Mouse (Mus musculus) left cerebral cortex, postnatal 25 days (tissue): Measurements from ENCODE around the gene Cds1. TPM values are rescaled to one million over a fixed set of nuclear protein-coding genes. Genes with fewer than 3 reads are reported as not detected.

ENCODE experiments used
- DNase-seq, 2 experiments: peaks; one replicate each; pipeline ENCODE4 v3.0.0; 2022; ENCODE audit warnings: low spot score in 2 of 2, mixed read lengths in 1 of 2
- intact Hi-C: fragments of 180-260 bp; cut with DNase I; formaldehyde crosslinking; loops from one replicate; pipeline ENCODE4 v1.15.1; 2025
- total RNA-seq, 2 experiments: library from RNA; stranded (reverse); gene quantifications; 2 replicates each; pipeline ENCODE4 v1.2.3; 2021

Cds1 gene
- total RNA-seq, result 10 to 100 TPM; 74.8 to 89.4 TPM

- peak; percentile 86 to 88 for DNase-seq
- intact Hi-C loops, result loop anchor here (5.0 kb wide), 1 partner anchor 63 kb away; no protein-coding TSS in a partner anchor
Observed at GRCm38 (mm10) chr5:101764554-101765347, at the start of gene Cds1. Gene Cds1, plus strand, starts transcription at chr5:101765130.

DNA sequence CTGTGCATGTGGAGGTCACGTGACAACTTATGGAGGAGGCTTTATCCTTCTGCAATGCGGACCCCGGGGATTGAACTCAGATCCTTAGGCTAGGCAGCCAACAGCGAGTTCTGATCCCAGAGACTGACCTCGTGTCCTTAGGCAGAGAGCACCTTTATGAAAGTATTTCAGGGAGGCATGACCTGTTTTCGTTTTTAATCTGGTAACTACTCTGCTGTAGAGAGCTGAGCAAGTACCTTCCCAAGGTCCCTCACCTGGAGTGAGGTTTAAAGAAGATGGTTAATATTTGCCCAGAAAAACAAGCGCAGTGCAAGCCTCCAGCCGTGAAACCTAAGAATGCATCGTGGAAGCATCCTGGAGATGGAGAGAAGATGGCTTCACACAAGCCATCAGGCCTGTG, 40.7 kb upstream of the Cds1 start:
- intact Hi-C loops, result no loop called here
- no peak for DNase-seq

GRCm38 (mm10) chr5:101724756-101725155, 40.2 kb upstream of the Cds1 start:
- DNase-seq, result no peak
- intact Hi-C loops, result no loop called here

DNA sequence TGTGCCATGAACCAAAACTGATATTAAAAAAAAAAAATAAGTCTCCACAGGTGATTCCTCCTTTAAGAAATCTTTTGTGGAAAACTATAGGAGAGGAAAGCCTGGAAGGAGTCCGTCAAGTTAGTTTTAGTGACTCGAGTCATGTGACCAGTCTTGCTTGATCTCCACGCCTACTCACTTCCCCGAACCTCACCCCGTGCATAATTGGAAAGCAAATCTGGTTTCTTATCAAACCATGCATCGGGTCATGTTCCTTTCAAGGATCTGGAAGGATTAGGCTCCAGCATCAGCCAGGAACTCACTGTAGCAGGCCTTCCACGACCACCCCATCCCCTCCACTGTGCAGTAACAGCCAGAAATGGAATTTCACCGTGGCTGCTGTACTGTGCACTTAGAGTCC, 39.2 kb upstream of the Cds1 start:
- intact Hi-C loops, result no loop called here
- no peak for DNase-seq

- intact Hi-C loops, result no loop called here
- DNase-seq, result no peak
Observed at GRCm38 (mm10) chr5:101726371-101726770, 38.6 kb upstream of the Cds1 start.

GRCm38 (mm10) chr5:101728304-101728905, 36.5 kb upstream of the Cds1 start:
- intact Hi-C loops, result no loop called here
- no peak for DNase-seq

DNA sequence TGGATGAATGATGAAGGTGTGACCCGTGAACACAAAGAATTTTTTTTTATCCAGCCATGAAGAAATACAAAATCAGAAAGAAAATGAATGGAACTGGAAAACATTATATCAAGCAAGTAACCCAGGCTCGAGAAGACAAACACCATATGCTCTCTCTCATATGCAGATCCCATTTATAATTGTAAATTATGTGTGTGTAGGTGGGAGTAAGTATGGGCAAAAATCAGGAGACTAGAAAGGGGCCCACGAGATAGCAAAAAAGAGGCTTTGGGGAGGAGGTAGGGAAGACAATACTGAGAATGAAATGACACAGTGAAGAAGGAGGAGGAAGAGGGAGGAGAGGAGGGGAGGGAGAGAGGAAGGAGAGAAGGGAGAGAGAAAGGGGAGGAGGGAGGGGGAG, 27.6 kb upstream of the Cds1 start:
- intact Hi-C loops, result loop anchor here (1.0 kb wide), 1 partner anchor 24 kb away; no protein-coding TSS in a partner anchor
- DNase-seq, result peak in 1 of 2 experiments; percentile 73

GRCm38 (mm10) chr5:101740471-101741223, 24.3 kb upstream of the Cds1 start:
- intact Hi-C loops, result no loop called here
- no peak for DNase-seq

GRCm38 (mm10) chr5:101741224-101741591, 23.7 kb upstream of the Cds1 start:
- DNase-seq, result no peak
- intact Hi-C loops, result no loop called here

DNA sequence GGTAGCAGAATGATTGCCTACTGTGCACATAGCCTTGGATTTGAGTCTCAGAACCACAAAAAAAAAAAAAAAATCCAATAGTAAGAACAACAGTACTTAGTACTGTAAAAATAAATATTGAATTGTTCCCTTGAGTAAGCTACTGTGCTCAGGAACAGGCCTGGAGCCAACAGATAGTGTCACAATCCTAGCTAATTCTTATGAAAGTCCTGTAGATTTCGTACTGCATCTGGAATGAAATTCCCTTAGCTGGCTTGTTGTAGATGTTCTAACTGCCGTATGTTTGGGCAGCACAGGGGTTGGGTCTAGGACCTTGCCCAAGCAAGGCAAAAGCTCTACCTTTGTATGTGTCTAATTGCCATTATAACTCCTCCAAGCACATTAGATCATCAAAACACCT, 22.9 kb upstream of the Cds1 start:
- intact Hi-C loops, result no loop called here
- no peak for DNase-seq

GRCm38 (mm10) chr5:101742425-101742824, 22.5 kb upstream of the Cds1 start:
- intact Hi-C loops, result no loop called here
- DNase-seq, result no peak

DNA sequence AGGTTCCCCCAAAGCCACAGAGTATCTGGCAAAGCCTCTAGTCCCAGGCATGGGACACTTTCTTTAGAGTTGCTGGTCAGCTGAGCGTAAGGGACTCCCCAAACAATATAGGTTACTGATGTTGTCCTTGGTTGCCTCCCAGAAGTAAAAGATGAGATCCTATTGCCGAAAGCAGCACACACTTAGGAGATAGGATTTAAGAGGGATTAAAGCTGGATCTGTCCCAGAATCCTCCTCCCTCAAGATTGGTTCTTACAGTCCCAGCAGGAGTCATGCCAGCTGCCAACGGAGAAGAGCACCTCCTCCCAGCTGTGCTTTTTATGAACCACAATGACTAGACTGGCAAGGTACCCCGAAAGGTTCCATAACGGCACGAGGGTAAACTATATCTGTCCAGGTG, 20.0 kb upstream of the Cds1 start:
- DNase-seq, result no peak
- intact Hi-C loops, result no loop called here

- no peak for DNase-seq
- intact Hi-C loops, result no loop called here
Observed at GRCm38 (mm10) chr5:101753680-101754079, 11.2 kb upstream of the Cds1 start.

DNA sequence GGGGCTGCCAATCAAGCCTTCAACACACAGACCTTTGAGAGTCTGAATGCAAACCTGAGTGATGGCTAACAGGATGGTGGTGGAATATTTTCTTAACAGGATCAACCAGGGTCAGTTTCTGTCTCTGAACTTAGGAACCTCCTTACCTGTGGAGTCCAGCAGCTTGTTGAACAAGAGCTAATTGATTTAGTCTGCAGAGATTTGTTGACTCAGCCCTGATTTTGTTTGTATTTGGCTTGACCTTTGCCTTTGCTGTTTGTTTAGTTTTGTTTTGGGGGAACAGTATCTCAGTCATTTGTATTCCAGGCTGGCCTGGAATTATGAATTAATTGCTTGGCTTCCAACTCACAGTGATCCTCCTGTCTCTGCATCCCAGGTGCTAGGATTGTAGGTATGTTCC, 7.3 kb upstream of the Cds1 start:
- no peak for DNase-seq
- intact Hi-C loops, result no loop called here

DNA sequence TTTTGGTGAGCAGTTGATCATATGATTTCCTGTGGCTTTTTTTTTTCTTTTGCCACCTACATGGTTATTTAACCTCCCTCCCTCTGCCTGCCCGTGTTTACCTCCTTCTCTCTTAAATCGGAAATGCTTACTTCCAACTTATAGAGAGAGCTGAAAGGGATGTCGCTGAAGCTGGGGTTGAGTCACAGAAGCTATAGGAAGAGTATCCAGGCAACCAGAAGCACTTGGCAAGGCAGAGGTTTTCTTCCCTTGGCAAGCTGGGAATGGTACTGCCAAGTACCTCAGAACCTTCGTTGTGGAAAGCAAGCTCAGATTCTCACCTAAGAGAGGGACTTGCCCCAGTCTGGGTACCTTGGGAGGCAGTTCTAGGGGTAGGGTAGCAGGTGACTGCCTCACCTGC, 3.2 kb upstream of the Cds1 start:
- intact Hi-C loops, result loop anchor here (1.0 kb wide), 1 partner anchor 24 kb away; no protein-coding TSS in a partner anchor
- DNase-seq, result peak in 1 of 2 experiments; percentile 86

DNA sequence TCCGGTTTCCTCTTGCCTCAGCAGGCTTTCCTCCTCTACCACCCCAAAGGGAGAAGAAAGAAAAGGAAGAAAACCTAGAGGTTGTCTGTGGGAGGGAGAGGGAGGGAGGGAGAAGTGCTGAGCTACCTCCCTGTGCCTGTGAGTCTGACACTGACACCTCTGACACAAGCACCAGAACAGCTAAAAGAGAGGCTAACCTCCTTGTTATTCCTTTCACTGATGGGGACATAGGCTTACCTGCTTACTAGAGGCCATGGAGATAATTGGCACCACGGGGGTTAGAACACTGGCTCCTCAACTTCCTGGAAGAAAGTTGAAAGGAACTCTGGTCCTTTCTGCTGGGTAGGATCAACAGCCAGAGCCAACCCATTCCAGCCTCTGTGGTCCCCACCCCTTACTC, 1.4 kb upstream of the Cds1 start:
- no peak for DNase-seq
- intact Hi-C loops, result no loop called here

- intact Hi-C loops, result loop anchor here (5.0 kb wide), 1 partner anchor 62 kb away; no protein-coding TSS in a partner anchor
- peak in 1 of 2 experiments; percentile 34 for DNase-seq
Observed at GRCm38 (mm10) chr5:101765390-101765901, 516 bp downstream of the Cds1 start.

- peak in 1 of 2 experiments; percentile 39 for DNase-seq
- intact Hi-C loops, result loop anchor here (5.0 kb wide), 1 partner anchor 61 kb away; no protein-coding TSS in a partner anchor
Observed at GRCm38 (mm10) chr5:101766248-101766647, 1.3 kb downstream of the Cds1 start.

DNA sequence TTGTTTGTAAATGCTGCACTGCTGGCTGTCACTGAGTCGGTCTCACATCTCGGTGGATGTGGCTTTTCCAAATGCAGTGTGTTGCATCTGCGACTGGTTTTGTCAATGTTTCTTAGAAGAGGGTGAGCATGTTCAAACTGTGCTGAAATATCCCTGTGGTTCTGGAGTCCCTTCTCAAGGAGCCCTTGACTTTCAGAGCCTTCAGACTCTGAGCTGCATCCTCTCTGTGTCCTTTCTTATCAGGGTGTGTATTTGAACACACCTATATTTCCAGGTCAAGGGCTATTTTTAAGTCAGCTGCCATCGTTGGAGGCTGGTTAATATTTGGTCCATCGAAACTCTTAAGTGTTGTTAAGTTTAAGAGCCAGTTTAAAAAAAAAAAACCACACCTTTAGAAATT, 2.2 kb downstream of the Cds1 start:
- intact Hi-C loops, result loop anchor here (5.0 kb wide), 1 partner anchor 60 kb away; no protein-coding TSS in a partner anchor
- DNase-seq, result no peak

GRCm38 (mm10) chr5:101767486-101767885, 2.6 kb downstream of the Cds1 start:
- DNase-seq, result no peak
- intact Hi-C loops, result loop anchor here (5.0 kb wide), 1 partner anchor 60 kb away; no protein-coding TSS in a partner anchor
